Mouse (Mus musculus) liver, adult 2 months (tissue): ENCODE measurements around the gene Usp48.

Source experiments
- CTCF ChIP-seq: fragments of 200-500 bp; IDR thresholded peaks from 2 replicates; pipeline ENCODE4 v1.5.1; 2011; ENCODE audit warnings: low read depth, low read length, control low read depth
- POLR2A ChIP-seq: fragments of 200-500 bp; IDR thresholded peaks from 2 replicates; pipeline ENCODE4 v1.6.1; 2011; ENCODE audit warnings: low read length, control low read depth; ENCODE audit not compliant: insufficient read depth; ENCODE audit errors: extremely low read depth

- TF ChIP-seq POLR2A (no peak), CTCF (no peak)
These were observed 91.3 kb downstream of the Usp48 start for GRCm38 (mm10) chr4:137684830-137685343.
